Mouse (Mus musculus) limb, embryonic 12.5 days (tissue): Measurements from ENCODE around the gene Chit1. TPM values are rescaled to one million over a fixed set of nuclear protein-coding genes. Genes with fewer than 3 reads are reported as not detected.

Experiments
- ATAC-seq: fragments of 200-750 bp; cut with Nextera tagmentation; 2 replicates; pipeline ENCODE4 v1.8.0; 2017; ENCODE audit warnings: low read depth, moderate TSS enrichment; ENCODE audit not compliant: insufficient number of reproducible peaks, insufficient read depth, low FRiP score, low TSS enrichment
- H3K27ac ChIP-seq: fragments of 300-500 bp; sonication (generic); 2 replicates; pipeline ENCODE4 v1.5.1; 2016; ENCODE audit warnings: mild to moderate bottlenecking, moderate library complexity
- H3K27me3 ChIP-seq: fragments of 300-500 bp; sonication (generic); 2 replicates; pipeline ENCODE4 v1.6.1; 2016; ENCODE audit warnings: mild to moderate bottlenecking, moderate library complexity
- H3K36me3 ChIP-seq: fragments of 300-500 bp; sonication (generic); 2 replicates; pipeline ENCODE4 v1.6.1; 2016; ENCODE audit warnings: mild to moderate bottlenecking, moderate library complexity
- H3K4me1 ChIP-seq: fragments of 300-500 bp; sonication (generic); replicated peaks from 2 replicates; pipeline ENCODE4 v1.6.1; 2016
- H3K4me2 ChIP-seq: fragments of 300-500 bp; sonication (generic); 2 replicates; pipeline ENCODE4 v1.6.1; 2016; ENCODE audit warnings: mild to moderate bottlenecking, moderate library complexity
- H3K4me3 ChIP-seq: fragments of 300-500 bp; sonication (generic); replicated peaks from 2 replicates; pipeline ENCODE4 v1.5.1; 2016; ENCODE audit warnings: mild to moderate bottlenecking
- H3K9ac ChIP-seq: fragments of 300-500 bp; sonication (generic); replicated peaks from 2 replicates; pipeline ENCODE4 v1.6.1; 2016; ENCODE audit warnings: mild to moderate bottlenecking, moderate library complexity
- H3K9me3 ChIP-seq: fragments of 300-500 bp; sonication (generic); 2 replicates; pipeline ENCODE4 v1.6.1; 2016; ENCODE audit warnings: mild to moderate bottlenecking, moderate library complexity
- WGBS: fragments of 180-500 bp; shearing (Covaris S2); methylation state at CpG from one replicate; pipeline ENCODE4 v1.1.7; 2016; 5-methylcytosine and 5-hydroxymethylcytosine counted together
- polyA plus RNA-seq: library from polyadenylated mRNA; unstranded; fragments of >200 nt; fragmentation: Nextera tagmentation; extraction: Ambion mirVana; gene quantifications from 2 replicates; pipeline ENCODE4 v1.2.1, GENCODE M21; 2016

The Chit1 gene
- polyA plus RNA-seq: not detected in 2 replicates

GRCm38 (mm10) chr1:134110979-134111378 lies at the start of gene Chit1:
Gene Chit1 (plus strand): TSS chr1:134111242.
- WGBS: 75% methylated on average over 4 of the region's 4 CpGs
- Histone ChIP-seq H3K27me3 (0 out of 2 replicates have a peak, but pooled peaks cover 3% of the 10 kb centered on the region), H3K9ac (no peak within 1 kb of the TSS), H3K36me3 (no peaks in the 10 kb centered on the region), H3K9me3 (no peaks in the 10 kb centered on the region), H3K4me2 (no peak within 1 kb of the TSS), H3K4me3 (no peak within 1 kb of the TSS), H3K4me1 (peaks cover 5% of the 10 kb centered on the region; the same call in 1 of the 2 replicates), H3K27ac (no peak within 1 kb of the TSS)
- no peak for ATAC-seq

- H3K27me3 ChIP-seq: no peaks in the 10 kb centered on the region
- no peaks in the 10 kb centered on the region for H3K9me3 ChIP-seq
- 57% methylated on average over 3 of the region's 3 CpGs for WGBS
- H3K36me3 ChIP-seq: no peaks in the 10 kb centered on the region
- H3K4me2 ChIP-seq: peak overlapping the region; percentile 66
- H3K27ac ChIP-seq: peak overlapping the region; percentile 99
- no peak for ATAC-seq
- peaks cover 74% of the 10 kb centered on the region for H3K4me1 ChIP-seq
- H3K4me3 ChIP-seq: no peak overlapping the region
- H3K9ac ChIP-seq: no peak overlapping the region
Observed at GRCm38 (mm10) chr1:134061915-134062314, 49.1 kb upstream of the Chit1 start.

- WGBS: 9% methylated on average over 11 of the region's 11 CpGs
- peak; percentile 7 for ATAC-seq
- H3K4me3 ChIP-seq: 0 out of 2 replicates have a peak overlapping the region, but pooled peaks have one; percentile 10
- peak overlapping the region; percentile 99 for H3K27ac ChIP-seq
- no peaks in the 10 kb centered on the region for H3K27me3 ChIP-seq
- H3K9me3 ChIP-seq: no peaks in the 10 kb centered on the region
- H3K36me3 ChIP-seq: no peaks in the 10 kb centered on the region
- H3K4me1 ChIP-seq: peaks cover 81% of the 10 kb centered on the region
- peak overlapping the region; percentile 66 for H3K4me2 ChIP-seq
- peak overlapping the region; percentile 44; the same call in 1 of the 2 replicates for H3K9ac ChIP-seq
Observed at GRCm38 (mm10) chr1:134062411-134063085, 48.5 kb upstream of the Chit1 start.

DNA sequence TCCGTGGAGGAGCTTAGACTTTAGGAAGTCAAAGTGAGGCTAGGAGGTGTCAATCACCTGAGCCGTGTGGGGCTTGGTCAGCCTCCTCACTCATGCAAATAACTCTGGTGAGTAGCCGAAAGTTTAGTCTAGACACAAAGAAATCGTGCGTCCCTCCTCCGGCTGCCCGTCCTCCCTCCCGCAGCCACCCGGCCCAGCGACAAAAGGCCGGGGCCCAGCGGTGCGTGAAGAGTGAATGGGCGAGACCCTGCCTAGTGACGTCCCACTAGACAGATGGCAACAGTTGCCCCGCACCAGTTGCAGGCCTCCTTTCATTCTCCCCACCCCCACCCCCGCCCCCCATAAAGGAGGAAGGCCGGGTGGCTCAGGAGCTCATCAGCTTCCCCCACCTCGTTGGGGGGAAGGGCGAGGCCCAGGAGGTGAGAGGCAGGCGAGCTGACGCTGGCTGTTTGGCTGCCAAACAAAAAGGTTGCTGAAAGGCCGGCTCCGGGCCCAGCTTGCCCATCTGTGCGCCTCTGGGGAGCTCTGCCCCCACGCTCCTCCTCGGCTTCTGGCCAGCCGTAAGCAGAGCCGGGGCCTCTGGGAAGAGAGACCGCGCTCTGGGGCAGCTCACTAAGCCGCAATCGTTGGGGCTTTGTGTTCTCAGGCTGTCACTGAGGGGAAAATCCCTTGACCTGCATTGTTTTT lies 47.8 kb upstream of the Chit1 start:
- peak; percentile 23 for ATAC-seq
- peak overlapping the region; percentile 66 for H3K4me2 ChIP-seq
- 0 out of 2 replicates have a peak overlapping the region, but pooled peaks have one; percentile 10 for H3K4me3 ChIP-seq

DNA sequence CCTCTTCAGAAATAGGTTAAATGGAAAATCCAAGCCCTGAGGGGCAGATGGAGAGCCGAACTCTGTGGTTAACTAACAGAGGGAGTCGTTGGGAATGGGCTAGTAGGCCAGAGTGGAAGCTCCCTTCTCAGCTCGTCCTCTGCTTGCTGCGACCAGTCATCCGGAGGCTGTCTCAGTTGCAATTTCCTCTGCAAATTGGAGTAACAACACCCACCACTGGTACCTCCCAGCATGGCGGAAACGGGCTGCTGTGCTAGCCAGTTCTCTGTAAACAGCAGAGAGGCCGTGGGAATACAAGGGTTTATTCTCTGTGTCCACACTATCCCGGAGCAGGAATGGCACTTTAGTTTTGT lies 47.3 kb upstream of the Chit1 start:
- Histone ChIP-seq H3K9me3 (no peaks in the 10 kb centered on the region), H3K4me1 (peaks cover 85% of the 10 kb centered on the region), H3K9ac (peak overlapping the region; percentile 44; the same call in 1 of the 2 replicates), H3K36me3 (no peaks in the 10 kb centered on the region), H3K27me3 (no peaks in the 10 kb centered on the region), H3K4me3 (0 out of 2 replicates have a peak overlapping the region, but pooled peaks have one; percentile 10), H3K4me2 (peak overlapping the region; percentile 66), H3K27ac (peak overlapping the region; percentile 99)
- WGBS: 24% methylated on average over 9 of the region's 9 CpGs
- ATAC-seq: no peak

More for the DNA sequence above, 47.8 kb upstream of the Chit1 start:
- Histone ChIP-seq H3K9ac (peak overlapping the region; percentile 44), H3K36me3 (no peaks in the 10 kb centered on the region), H3K27me3 (no peaks in the 10 kb centered on the region), H3K27ac (peak overlapping the region; percentile 99), H3K4me1 (peaks cover 87% of the 10 kb centered on the region), H3K9me3 (no peaks in the 10 kb centered on the region)
- WGBS: 1% methylated on average over 33 of the region's 33 CpGs

GRCm38 (mm10) chr1:134064296-134064831 lies 46.7 kb upstream of the Chit1 start:
- ATAC-seq: no peak
- Histone ChIP-seq H3K9ac (no peak overlapping the region), H3K27me3 (no peaks in the 10 kb centered on the region), H3K36me3 (no peaks in the 10 kb centered on the region), H3K4me1 (peaks cover 82% of the 10 kb centered on the region), H3K4me2 (no peak overlapping the region), H3K27ac (peak overlapping the region; percentile 99), H3K9me3 (no peaks in the 10 kb centered on the region), H3K4me3 (no peak overlapping the region)
- 86% methylated on average over 2 of the region's 2 CpGs for WGBS

DNA sequence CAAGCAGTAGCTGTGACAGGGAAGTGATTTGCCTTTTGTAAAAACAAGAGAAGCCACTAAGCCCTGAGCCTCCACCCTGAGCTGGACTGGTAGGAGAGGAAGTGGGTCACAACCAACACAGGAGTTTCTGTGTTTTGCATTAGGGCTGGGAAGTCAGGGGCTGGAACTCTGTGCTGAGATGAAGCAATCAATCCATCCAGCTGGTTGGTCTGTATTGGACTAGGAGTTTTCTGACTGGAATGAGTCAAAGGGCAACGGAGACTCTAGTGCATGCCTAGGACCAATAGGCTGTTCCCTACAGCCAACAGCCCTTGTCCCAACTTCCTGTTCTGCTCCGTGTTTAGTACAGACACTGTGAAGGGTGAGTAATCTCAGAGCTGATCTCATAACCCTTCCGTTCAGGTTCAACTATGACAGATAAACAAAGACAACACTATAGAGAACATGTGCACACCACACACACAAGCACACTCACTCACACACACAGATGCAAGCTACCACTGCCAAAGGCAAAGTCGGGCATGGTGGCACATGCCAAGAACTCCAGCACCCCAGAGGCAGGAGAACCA lies 45.7 kb upstream of the Chit1 start:
- Histone ChIP-seq H3K27ac (peak overlapping the region; percentile 99), H3K9me3 (no peaks in the 10 kb centered on the region), H3K4me3 (no peak overlapping the region), H3K9ac (no peak overlapping the region), H3K4me2 (no peak overlapping the region), H3K36me3 (no peaks in the 10 kb centered on the region), H3K4me1 (peaks cover 76% of the 10 kb centered on the region), H3K27me3 (no peaks in the 10 kb centered on the region)
- 66% methylated on average over 4 of the region's 4 CpGs for WGBS
- no peak for ATAC-seq

DNA sequence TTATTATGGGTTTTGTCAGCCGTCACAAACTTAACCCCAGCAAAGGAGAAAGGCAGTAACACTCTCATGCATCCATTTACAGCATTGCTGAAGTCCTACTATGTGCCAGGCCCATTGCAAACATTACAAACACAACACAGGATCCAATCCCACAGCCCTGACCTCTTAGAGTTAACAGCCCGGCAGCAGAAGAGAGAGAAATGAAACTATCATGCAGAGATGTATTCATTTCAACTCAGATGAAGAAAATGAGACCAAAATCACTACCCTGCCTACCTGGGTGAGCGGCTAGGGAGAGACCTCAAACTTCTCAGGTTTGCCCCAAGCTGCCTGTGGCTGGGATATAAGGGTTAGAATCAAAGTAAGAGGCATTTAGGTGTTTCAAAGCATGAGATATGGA lies 44.5 kb upstream of the Chit1 start:
- WGBS: 58% methylated on average over 3 of the region's 3 CpGs
- Histone ChIP-seq H3K9ac (no peak overlapping the region), H3K27me3 (no peaks in the 10 kb centered on the region), H3K4me2 (peak overlapping the region; percentile 6; the same call in 1 of the 2 replicates), H3K36me3 (no peaks in the 10 kb centered on the region), H3K9me3 (no peaks in the 10 kb centered on the region), H3K4me1 (peaks cover 78% of the 10 kb centered on the region), H3K27ac (peak overlapping the region; percentile 77), H3K4me3 (no peak overlapping the region)
- ATAC-seq: no peak

GRCm38 (mm10) chr1:134067143-134067619 lies 43.9 kb upstream of the Chit1 start:
- H3K27ac ChIP-seq: peak overlapping the region; percentile 77
- H3K4me1 ChIP-seq: peaks cover 74% of the 10 kb centered on the region
- H3K27me3 ChIP-seq: no peaks in the 10 kb centered on the region
- WGBS: 7% methylated on average over 8 of the region's 8 CpGs
- H3K9ac ChIP-seq: no peak overlapping the region
- no peaks in the 10 kb centered on the region for H3K36me3 ChIP-seq
- no peaks in the 10 kb centered on the region for H3K9me3 ChIP-seq
- H3K4me3 ChIP-seq: no peak overlapping the region
- peak overlapping the region; percentile 6 for H3K4me2 ChIP-seq
- ATAC-seq: peak; percentile 74

DNA sequence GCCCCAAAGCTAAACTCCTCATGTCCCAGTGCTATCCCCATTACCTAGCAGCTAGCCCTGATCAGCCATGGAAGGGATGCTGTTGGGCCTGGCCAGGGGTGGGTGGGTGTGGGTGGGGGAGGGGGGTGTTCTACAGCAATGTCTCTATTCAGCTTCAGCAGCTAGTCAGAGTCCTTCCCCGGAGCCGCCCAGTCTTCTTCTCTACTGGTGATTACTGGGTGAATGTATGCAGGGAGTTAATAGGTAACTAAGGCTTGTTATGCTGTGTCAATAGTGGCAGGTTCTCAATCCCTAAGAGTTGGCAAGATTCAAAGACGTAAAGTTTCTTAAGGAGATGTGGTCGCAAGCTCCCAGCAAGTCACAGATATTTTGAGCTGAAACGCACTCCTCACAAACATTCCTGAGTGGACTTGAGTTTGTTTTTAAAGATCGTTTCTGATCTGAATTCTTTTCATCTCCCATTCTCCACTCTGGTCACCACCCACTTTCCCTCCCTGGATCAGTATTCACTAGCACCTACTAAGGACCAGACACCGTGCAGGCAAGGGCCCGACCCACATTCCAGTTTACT lies 40.9 kb upstream of the Chit1 start:
- Histone ChIP-seq H3K27ac (peak overlapping the region; percentile 36; the same call in 1 of the 2 replicates), H3K4me2 (no peak overlapping the region), H3K36me3 (peaks cover 8% of the 10 kb centered on the region), H3K4me1 (peaks cover 50% of the 10 kb centered on the region), H3K27me3 (no peaks in the 10 kb centered on the region), H3K4me3 (no peak overlapping the region), H3K9ac (no peak overlapping the region), H3K9me3 (no peaks in the 10 kb centered on the region)
- 74% methylated on average over 8 of the region's 8 CpGs for WGBS
- no peak for ATAC-seq
